Mouse (Mus musculus) ES-Bruce4 (cell line): Measurements from ENCODE around the gene Nsa2. TPM values are rescaled to one million over a fixed set of nuclear protein-coding genes. Genes with fewer than 3 reads are reported as not detected.
"Not testable (repeated sequence)": the region's sequence is repeated elsewhere in the genome, so short reads cannot be mapped to it uniquely, and the experiment has no call there.

ENCODE experiments used
- H3K27ac ChIP-seq: 2 replicates; pipeline ENCODE4 v1.5.1; 2012; ENCODE audit warnings: low read length, inconsistent platforms; ENCODE audit not compliant: insufficient read depth
- H3K27me3 ChIP-seq: 2 replicates; pipeline ENCODE4 v1.6.1; 2012; ENCODE audit warnings: mild to moderate bottlenecking, low read length, inconsistent platforms; ENCODE audit not compliant: control insufficient read depth, poor library complexity, insufficient read depth, severe bottlenecking
- H3K36me3 ChIP-seq: 2 replicates; pipeline ENCODE4 v1.6.1; 2012; ENCODE audit warnings: inconsistent platforms, mild to moderate bottlenecking, low read length, moderate library complexity; ENCODE audit not compliant: control insufficient read depth, poor library complexity, insufficient read depth, severe bottlenecking
- H3K4me1 ChIP-seq: one replicate; pipeline ENCODE4 v1.8.1; 2011; ENCODE audit warnings: low read length; ENCODE audit not compliant: control insufficient read depth, insufficient read depth
- H3K4me3 ChIP-seq: 2 replicates; pipeline ENCODE4 v1.5.1; 2011; ENCODE audit warnings: low read depth, mild to moderate bottlenecking, low read length
- H3K9ac ChIP-seq: 2 replicates; pipeline ENCODE4 v1.6.1; 2012; ENCODE audit warnings: low read depth, mild to moderate bottlenecking, inconsistent platforms; ENCODE audit not compliant: poor library complexity, severe bottlenecking
- H3K9me3 ChIP-seq: replicated peaks from 2 replicates; pipeline ENCODE4 v1.6.1; 2012; ENCODE audit warnings: mild to moderate bottlenecking, low read length, inconsistent platforms; ENCODE audit not compliant: control insufficient read depth, poor library complexity, insufficient read depth, severe bottlenecking
- CTCF ChIP-seq: IDR thresholded peaks from one replicate; pipeline ENCODE4 v1.8.1; 2011; ENCODE audit warnings: low read depth, low read length
- EP300 ChIP-seq: IDR thresholded peaks from 2 replicates; pipeline ENCODE4 v1.6.1; 2011; ENCODE audit warnings: low read depth, low read length; ENCODE audit not compliant: insufficient read depth
- POLR2A ChIP-seq: IDR thresholded peaks from one replicate; pipeline ENCODE4 v1.8.1; 2011; ENCODE audit warnings: low read length; ENCODE audit not compliant: insufficient read depth
- polyA plus RNA-seq: library from polyadenylated mRNA; stranded (reverse); fragments of >200 nt; gene quantifications from 2 replicates; pipeline ENCODE4 v1.2.4, GENCODE M21; 2011; ENCODE audit warnings: low read depth; ENCODE audit not compliant: missing spikeins, insufficient read depth, insufficient read length

Nsa2 gene
- polyA plus RNA-seq, 1 experiment, result 347 TPM

GRCm38 (mm10) chr13:97180113-97180828 is 42.5 kb upstream of the Nsa2 start:
- TF ChIP-seq POLR2A (no peak), EP300 (no peak), CTCF (no peak)
- no peaks in the 10 kb centered on the region for H3K9me3 ChIP-seq
- peaks cover 47% of the 10 kb centered on the region for H3K36me3 ChIP-seq
- no peaks in the 10 kb centered on the region for H3K4me1 ChIP-seq
- H3K4me3 ChIP-seq, result no peak overlapping the region
- no peaks in the 10 kb centered on the region for H3K27me3 ChIP-seq
- no peak overlapping the region for H3K9ac ChIP-seq
- no peak overlapping the region for H3K27ac ChIP-seq

- Histone ChIP-seq H3K27ac (no peak overlapping the region), H3K36me3 (peaks cover 57% of the 10 kb centered on the region), H3K27me3 (no peaks in the 10 kb centered on the region), H3K9ac (no peak overlapping the region), H3K4me1 (no peaks in the 10 kb centered on the region), H3K4me3 (no peak overlapping the region), H3K9me3 (no peaks in the 10 kb centered on the region)
- TF ChIP-seq POLR2A (no peak), EP300 (0 out of 2 replicates have a peak, but pooled peaks have one; percentile 6), CTCF (no peak)
These were observed 41.2 kb upstream of the Nsa2 start for GRCm38 (mm10) chr13:97178943-97179342.

- Histone ChIP-seq H3K9ac (no peak overlapping the region), H3K4me1 (no peaks in the 10 kb centered on the region), H3K4me3 (no peak overlapping the region), H3K36me3 (peaks cover 64% of the 10 kb centered on the region), H3K27ac (no peak overlapping the region), H3K27me3 (no peaks in the 10 kb centered on the region), H3K9me3 (no peaks in the 10 kb centered on the region)
- TF ChIP-seq EP300 (no peak), POLR2A (no peak), CTCF (no peak)
These were observed 39.0 kb upstream of the Nsa2 start for GRCm38 (mm10) chr13:97176731-97177130.

GRCm38 (mm10) chr13:97175520-97176264 is 38.0 kb upstream of the Nsa2 start:
- Histone ChIP-seq H3K27ac (no peak overlapping the region), H3K4me1 (no peaks in the 10 kb centered on the region), H3K27me3 (no peaks in the 10 kb centered on the region), H3K4me3 (no peak overlapping the region), H3K36me3 (peaks cover 63% of the 10 kb centered on the region), H3K9me3 (no peaks in the 10 kb centered on the region), H3K9ac (no peak overlapping the region)
- TF ChIP-seq CTCF, result no peak
- TF ChIP-seq POLR2A, result no peak
- TF ChIP-seq EP300, result no peak

- Histone ChIP-seq H3K9me3 (no peaks in the 10 kb centered on the region), H3K27ac (no peak overlapping the region), H3K27me3 (no peaks in the 10 kb centered on the region), H3K4me3 (no peak overlapping the region), H3K9ac (no peak overlapping the region), H3K4me1 (no peaks in the 10 kb centered on the region), H3K36me3 (peaks cover 32% of the 10 kb centered on the region)
- TF ChIP-seq CTCF, result no peak
- no peak for TF ChIP-seq EP300
- no peak for TF ChIP-seq POLR2A
These were observed 8.1 kb upstream of the Nsa2 start for GRCm38 (mm10) chr13:97145834-97146233.

GRCm38 (mm10) chr13:97142321-97142720 is 4.6 kb upstream of the Nsa2 start:
- TF ChIP-seq EP300 (no peak), POLR2A (no peak), CTCF (no peak)

GRCm38 (mm10) chr13:97138404-97138931 is 731 bp upstream of the Nsa2 start:
- Histone ChIP-seq H3K4me3 (peak overlapping the region; percentile 92), H3K9ac (peak overlapping the region; percentile 77), H3K36me3 (peaks cover 15% of the 10 kb centered on the region)
- not testable (repeated sequence) for H3K4me1 ChIP-seq, H3K27ac ChIP-seq, H3K27me3 ChIP-seq, H3K9me3 ChIP-seq

More at GRCm38 (mm10) chr13:97142321-97142720, 4.6 kb upstream of the Nsa2 start:
- H3K9me3 ChIP-seq, result no peaks in the 10 kb centered on the region
- H3K4me3 ChIP-seq, result no peak overlapping the region
- H3K9ac ChIP-seq, result no peak overlapping the region
- H3K4me1 ChIP-seq, result no peaks in the 10 kb centered on the region
- H3K36me3 ChIP-seq, result peaks cover 21% of the 10 kb centered on the region
- H3K27me3 ChIP-seq, result no peaks in the 10 kb centered on the region
- H3K27ac ChIP-seq, result no peak overlapping the region

GRCm38 (mm10) chr13:97130413-97130812 is 7.3 kb downstream of the Nsa2 start:
- not testable (repeated sequence) for H3K9ac ChIP-seq, H3K9me3 ChIP-seq, H3K4me1 ChIP-seq, H3K4me3 ChIP-seq, H3K27ac ChIP-seq, H3K27me3 ChIP-seq
- H3K36me3 ChIP-seq, result peaks cover 39% of the 10 kb centered on the region
